Mouse (Mus musculus): Measurements from ENCODE around the gene Rufy4.

Rufy4 gene

DNA sequence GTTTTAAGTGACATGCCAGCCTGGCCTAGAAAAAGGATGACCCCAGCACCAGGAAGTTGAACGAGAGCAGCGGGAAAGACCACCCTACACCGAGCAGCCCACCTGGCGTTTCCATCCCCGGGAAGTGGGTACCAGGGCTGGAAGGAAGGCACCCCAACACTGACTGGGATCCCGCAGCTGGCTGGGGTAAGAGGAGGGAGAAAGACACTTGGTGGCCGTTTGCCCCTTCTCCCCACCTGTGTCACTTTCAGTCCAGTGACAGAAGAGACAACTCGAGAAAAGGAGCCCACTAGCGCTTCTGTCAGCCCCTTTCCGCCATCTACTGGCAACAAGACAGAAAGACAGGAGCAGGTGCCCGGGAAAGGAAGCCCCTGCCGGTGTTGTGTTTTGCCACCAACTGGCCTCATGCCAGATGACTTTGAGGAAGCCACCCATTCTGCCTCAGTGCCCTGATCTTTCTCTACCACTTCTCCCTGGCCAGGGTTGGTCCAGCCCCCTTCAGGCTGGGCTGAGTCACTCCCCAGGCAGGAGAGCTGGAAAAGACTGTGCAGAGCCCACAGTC lies at the start of gene Rufy4:
TSS of gene Rufy4 (plus strand) at position 551 of the 562 bp plus-strand sequence.
- no peak for DNase-seq (ENCODE audit: low read depth, low spot score)

DNA sequence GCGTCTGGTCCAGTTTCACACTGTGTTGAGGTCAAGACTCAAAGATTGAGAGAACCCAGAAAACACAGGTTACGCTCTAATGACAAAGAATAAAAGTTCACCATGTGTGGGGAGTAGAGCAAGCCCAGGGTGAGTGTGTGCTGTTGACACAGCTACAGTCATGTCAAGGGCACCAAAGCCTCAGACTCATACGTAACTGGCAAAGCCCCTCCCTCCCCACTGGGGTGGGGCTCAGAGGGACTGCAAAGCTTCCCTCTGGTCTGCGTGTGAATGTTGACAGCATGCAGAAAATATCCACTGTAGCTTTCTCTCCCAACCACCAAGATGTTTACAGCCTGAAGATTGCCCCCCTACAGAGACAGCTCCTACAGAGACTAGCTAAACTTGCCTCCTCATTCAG lies 49.1 kb upstream of the Rufy4 start:
- DNase-seq (ENCODE audit: low read depth, low spot score): no peak

- no peak for DNase-seq (ENCODE audit: low read depth, low spot score)
Measured at GRCm38 (mm10) chr1:74077353-74077752, 48.0 kb upstream of the Rufy4 start.

DNA sequence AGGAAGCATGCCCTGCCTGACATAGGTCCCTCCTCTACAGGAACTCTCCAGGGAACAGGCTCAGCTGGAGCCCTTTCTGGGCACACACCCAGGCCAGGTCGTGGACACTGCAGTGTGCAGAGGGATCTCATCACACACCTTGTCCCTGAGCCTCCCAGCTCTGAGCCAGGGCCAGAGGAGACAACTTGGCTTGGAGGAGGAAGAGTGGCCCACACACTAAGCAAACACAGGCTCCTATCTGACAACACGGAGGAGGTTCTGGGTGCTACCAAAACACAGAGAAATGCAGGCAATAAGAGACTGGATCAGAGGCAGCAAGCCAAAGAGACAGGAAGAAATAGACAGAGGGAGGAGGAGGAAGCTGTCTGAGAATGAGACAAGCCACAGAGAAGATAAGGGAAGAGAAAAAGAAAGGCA lies 43.8 kb upstream of the Rufy4 start:
- DNase-seq (ENCODE audit: low read depth, low spot score): no peak

- no peak for DNase-seq (ENCODE audit: low read depth, low spot score)
Measured at GRCm38 (mm10) chr1:74082841-74083463, 42.4 kb upstream of the Rufy4 start.

- no peak for DNase-seq (ENCODE audit: low read depth, low spot score)
Measured at GRCm38 (mm10) chr1:74084065-74084705, 41.2 kb upstream of the Rufy4 start.

GRCm38 (mm10) chr1:74084752-74085151 lies 40.6 kb upstream of the Rufy4 start:
- no peak for DNase-seq (ENCODE audit: low read depth, low spot score)

GRCm38 (mm10) chr1:74085566-74085965 lies 39.8 kb upstream of the Rufy4 start:
- no peak for DNase-seq (ENCODE audit: low read depth, low spot score)

GRCm38 (mm10) chr1:74088569-74088968 lies 36.8 kb upstream of the Rufy4 start:
- DNase-seq (ENCODE audit: low read depth, low spot score): no peak

- DNase-seq (ENCODE audit: low read depth, low spot score): no peak
Measured at GRCm38 (mm10) chr1:74090329-74090728, 35.0 kb upstream of the Rufy4 start.

GRCm38 (mm10) chr1:74091138-74091537 lies 34.2 kb upstream of the Rufy4 start:
- no peak for DNase-seq (ENCODE audit: low read depth, low spot score)

GRCm38 (mm10) chr1:74091611-74092224 lies 33.6 kb upstream of the Rufy4 start:
- no peak for DNase-seq (ENCODE audit: low read depth, low spot score)

- DNase-seq (ENCODE audit: low read depth, low spot score): no peak
Measured at GRCm38 (mm10) chr1:74092242-74092641, 33.1 kb upstream of the Rufy4 start.

GRCm38 (mm10) chr1:74093447-74093846 lies 31.9 kb upstream of the Rufy4 start:
- no peak for DNase-seq (ENCODE audit: low read depth, low spot score)

DNA sequence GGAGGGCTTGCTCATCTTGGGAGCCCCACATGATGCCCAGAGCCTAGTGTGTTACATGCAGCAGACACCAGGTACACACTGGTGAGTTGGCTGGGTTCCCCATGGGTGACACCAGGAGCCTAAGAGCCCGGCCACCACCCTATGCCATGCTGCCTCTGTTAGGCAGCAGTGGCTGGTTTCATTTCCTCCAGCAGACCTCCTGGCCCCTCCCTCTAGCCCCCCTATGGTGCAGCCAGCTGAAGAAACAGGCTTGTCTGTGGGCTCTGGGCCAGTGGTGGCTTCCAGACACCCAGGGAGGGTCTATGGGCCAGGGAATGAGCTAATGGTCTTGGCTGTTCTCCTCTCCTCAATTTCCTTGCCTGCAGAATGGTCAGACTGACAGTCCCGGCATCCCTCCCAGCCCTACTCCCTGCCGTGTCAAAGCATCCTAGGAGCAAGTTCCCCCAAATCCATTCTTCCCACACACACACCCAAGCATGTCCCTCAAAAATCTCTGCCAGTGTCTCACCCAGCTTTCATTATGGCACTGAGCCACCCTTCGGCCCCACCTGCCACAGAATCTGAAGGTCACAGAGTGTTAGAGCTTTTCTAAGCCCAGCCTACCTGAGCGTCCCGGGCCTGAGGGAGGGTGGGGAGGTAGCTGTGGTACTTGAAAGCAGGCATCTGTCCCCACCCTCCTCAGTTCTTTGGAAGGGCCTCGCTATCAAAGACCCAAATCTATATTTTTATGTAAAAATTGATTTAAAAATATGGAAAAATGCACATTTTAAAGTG lies 30.7 kb upstream of the Rufy4 start:
- no peak for DNase-seq (ENCODE audit: low read depth, low spot score)

DNA sequence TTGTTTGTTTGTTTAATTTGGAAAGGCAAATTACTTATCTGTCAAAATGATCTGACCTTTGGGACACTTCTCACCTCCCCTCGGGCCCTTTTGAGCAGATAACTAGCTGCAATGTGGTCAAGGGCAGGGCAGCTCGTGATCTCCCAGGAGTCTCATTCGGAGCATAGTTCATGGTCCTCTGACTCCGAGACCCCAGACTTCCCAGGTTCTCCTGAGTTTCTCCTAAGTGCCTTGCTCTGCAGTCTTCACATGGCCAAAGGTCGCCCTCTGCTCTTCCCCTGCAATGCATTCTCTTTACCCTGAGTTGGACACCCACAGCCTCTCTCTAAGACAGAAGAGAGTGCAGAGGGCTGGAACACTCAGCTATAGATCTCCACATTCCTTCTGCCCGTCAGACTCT lies 30.0 kb upstream of the Rufy4 start:
- no peak for DNase-seq (ENCODE audit: low read depth, low spot score)

GRCm38 (mm10) chr1:74095728-74096127 lies 29.6 kb upstream of the Rufy4 start:
- DNase-seq (ENCODE audit: low read depth, low spot score): no peak

DNA sequence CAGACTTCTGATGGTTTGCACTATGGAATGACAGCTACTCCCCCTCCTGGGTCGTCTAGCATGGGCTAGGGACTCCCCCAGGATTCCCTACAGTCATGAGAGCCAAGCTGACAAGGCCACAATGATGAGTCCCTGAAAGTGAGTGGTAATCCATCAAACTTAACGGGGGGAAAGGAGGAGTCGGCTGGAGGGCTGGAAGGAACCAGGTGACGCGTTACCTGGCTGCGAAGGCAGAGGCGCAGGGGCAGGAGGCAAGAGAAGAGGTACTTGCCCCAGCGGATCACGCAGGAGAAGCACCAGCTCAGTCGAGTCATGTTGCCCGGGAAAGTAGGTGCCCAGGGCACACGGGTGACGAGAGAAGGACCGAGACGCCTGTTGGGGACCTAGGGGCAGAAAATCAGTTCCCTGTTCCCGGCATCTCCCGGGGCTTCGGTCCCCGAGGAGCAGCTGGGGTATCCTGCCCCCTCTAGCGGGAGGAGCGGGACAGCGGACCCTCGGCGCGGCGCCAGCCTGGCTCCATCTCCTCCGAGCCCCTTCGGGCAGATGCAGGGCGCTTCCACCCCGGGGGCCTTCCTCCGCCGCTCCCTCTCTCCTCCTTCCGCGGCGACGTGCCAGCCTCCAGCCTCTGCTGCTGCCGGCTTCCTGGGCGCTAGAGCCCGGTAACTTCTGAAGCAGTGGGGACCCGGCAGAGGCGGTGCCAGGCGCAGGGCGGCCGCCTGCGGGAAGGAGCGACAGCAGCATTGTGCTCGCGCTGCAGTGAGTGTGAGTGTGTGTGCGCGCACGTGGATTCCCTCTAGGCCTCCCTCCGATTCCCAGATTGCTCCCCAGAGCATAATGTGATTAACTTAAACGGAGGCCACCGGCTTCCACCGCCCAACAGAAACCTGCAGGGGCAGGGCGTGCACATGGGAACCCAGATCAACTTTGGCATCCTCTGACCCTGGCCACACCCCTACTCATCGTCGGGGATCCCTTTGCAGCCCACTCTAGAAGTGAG lies 27.0 kb upstream of the Rufy4 start:
- DNase-seq (ENCODE audit: low read depth, low spot score): no peak

DNA sequence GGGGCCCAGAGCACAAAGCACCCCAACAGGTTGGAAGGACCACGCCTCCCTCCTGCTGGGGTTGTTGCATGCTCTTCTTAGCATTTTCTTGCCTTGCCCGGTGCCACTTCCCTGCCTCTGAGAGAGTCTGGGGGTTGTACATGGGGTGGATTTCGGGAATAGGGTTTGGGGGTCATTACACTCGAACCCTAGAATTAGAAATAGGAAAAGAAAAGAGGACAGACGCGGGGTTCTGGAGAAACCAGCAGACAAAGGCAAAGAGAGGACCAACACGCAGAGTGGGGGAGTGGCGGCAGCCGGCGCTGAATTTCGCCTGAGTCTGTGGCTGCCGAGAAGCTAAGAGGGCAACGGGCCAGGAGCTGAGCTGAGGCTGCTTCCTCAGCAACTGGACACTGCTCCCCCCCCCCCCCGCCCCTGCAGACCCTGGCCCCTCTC lies 26.3 kb upstream of the Rufy4 start:
- DNase-seq (ENCODE audit: low read depth, low spot score): no peak

DNA sequence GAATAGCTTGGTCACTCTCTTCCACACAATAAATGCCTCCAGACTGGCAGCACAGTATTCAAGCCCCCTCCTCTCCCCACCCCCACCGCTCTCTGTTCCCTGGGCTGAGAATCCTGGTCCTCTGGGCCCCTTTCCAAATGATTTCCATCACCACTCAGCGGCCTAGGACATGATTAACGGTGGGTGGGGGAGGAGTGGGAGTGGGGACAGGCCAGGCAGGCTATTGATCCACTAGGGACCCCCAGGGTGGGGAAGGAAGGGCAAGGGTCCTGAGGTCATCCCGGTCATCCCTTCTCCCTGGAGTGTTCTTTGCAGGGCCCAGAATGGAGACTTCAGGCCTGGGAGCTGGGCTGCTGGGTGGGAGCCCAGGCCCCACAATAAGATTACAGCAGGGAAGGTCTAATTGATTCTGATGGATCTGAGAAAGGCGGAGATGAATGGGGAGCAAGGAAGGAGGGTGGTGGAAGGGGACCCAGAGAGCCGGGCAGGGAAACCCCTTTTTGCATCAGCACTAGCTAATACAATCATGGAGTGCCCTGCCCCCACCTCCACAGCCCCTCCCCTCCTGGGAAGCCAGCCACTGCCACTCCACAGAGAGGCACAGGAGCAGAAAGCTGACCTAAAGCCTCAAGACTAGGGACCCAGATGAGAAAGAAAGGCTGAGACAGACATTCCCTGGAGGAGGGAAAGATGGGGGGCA lies 21.5 kb upstream of the Rufy4 start:
- DNase-seq (ENCODE audit: low read depth, low spot score): no peak
